Mouse (Mus musculus) hindbrain, embryonic 11.5 days (tissue): Measurements from ENCODE around the gene Adam19. TPM values are rescaled to one million over a fixed set of nuclear protein-coding genes. Genes with fewer than 3 reads are reported as not detected.
A peak's percentile ranks its signal among the peaks of the same experiment; 100 is the strongest.

Experiments used
- ATAC-seq: fragments of 200-750 bp; cut with Nextera tagmentation; 2 replicates; pipeline ENCODE4 v1.8.0; 2017; ENCODE audit warnings: mild to moderate bottlenecking, moderate TSS enrichment, moderate library complexity; ENCODE audit not compliant: low FRiP score
- DNase-seq: peaks from one replicate; pipeline ENCODE4 v3.0.0-alpha.2; 2015; ENCODE audit warnings: low spot score
- H3K27ac ChIP-seq: fragments of 300-500 bp; sonication (generic); 2 replicates; pipeline ENCODE4 v1.5.1; 2014; ENCODE audit warnings: mild to moderate bottlenecking, low read depth, low read length
- H3K27me3 ChIP-seq: fragments of 300-500 bp; sonication (generic); 2 replicates; pipeline ENCODE4 v1.6.1; 2014; ENCODE audit warnings: mild to moderate bottlenecking, low read length, moderate library complexity, mixed read lengths; ENCODE audit not compliant: control insufficient read depth, insufficient read depth
- H3K36me3 ChIP-seq: fragments of 300-500 bp; sonication (generic); 2 replicates; pipeline ENCODE4 v1.6.1; 2014; ENCODE audit warnings: mild to moderate bottlenecking, low read length, moderate library complexity, mixed read lengths; ENCODE audit not compliant: control insufficient read depth, insufficient read depth
- H3K4me1 ChIP-seq: fragments of 300-500 bp; sonication (generic); replicated peaks from 2 replicates; pipeline ENCODE4 v1.6.1; 2014; ENCODE audit warnings: low read length, mixed read lengths; ENCODE audit not compliant: control insufficient read depth, insufficient read depth
- H3K4me2 ChIP-seq: fragments of 300-500 bp; sonication (generic); replicated peaks from 2 replicates; pipeline ENCODE4 v1.6.1; 2014; ENCODE audit warnings: mild to moderate bottlenecking, low read depth, low read length
- H3K4me3 ChIP-seq: fragments of 300-500 bp; sonication (generic); 2 replicates; pipeline ENCODE4 v1.5.1; 2014; ENCODE audit warnings: low read depth, low read length
- H3K9ac ChIP-seq: fragments of 300-500 bp; sonication (generic); 2 replicates; pipeline ENCODE4 v1.6.1; 2014; ENCODE audit warnings: low read depth, low read length
- H3K9me3 ChIP-seq: fragments of 300-500 bp; sonication (generic); 2 replicates; pipeline ENCODE4 v1.6.1; 2016; ENCODE audit warnings: low read length; ENCODE audit not compliant: control insufficient read depth
- WGBS: fragments of 180-500 bp; shearing (Covaris S2); extraction: QIAGEN DNeasy Blood & Tissue Kit; methylation state at CpG from one replicate; pipeline ENCODE4 v1.1.7; 2014; 5-methylcytosine and 5-hydroxymethylcytosine counted together
- polyA plus RNA-seq: library from polyadenylated mRNA; unstranded; fragments of >200 nt; fragmentation: Nextera tagmentation; extraction: Ambion mirVana; gene quantifications from 2 replicates; pipeline ENCODE4 v1.2.1, GENCODE M21; 2014

Adam19 gene
- polyA plus RNA-seq, 1 experiment from 2014 or later: 9.4 TPM

DNA sequence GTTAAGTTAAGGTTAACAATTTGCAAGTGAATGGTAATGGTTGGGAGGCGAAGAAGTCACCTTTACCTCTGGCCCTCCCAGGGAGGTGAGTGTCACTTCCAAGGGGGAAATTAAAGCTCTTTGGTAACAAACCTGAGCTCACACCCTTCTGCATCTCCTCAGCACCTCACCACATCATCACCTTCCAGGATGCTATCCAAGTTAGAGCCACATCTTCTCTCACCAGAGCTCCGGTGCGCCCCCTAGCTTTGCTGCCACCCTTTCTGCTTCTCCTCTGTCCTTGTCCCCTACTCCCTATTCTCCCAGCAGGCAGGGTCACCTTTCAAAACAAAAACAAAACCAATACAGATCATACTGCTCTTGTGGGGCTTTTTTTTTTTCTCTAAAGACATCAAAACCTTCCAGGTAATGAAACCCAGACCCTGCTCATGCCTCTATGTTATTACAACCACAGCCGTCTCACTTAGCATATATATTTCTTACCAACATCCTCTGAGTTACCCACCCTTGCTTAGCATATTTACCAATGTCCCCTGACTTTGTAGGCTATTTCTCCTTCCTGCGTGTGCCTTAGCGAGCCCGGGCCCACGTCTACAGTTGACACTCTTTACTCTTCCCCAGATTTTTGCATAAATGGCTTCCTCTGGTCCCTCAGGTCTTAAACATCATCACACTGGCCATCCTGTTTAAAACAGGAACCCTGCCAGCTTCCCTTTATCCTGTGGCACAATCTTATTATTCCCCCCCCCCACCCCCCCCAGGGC lies 4.3 kb downstream of the Adam19 start:
- Histone ChIP-seq H3K4me1 (no peaks in the 10 kb centered on the region), H3K9me3 (no peaks in the 10 kb centered on the region), H3K9ac (no peak overlapping the region), H3K27ac (no peak overlapping the region), H3K4me3 (no peak overlapping the region), H3K36me3 (no peaks in the 10 kb centered on the region), H3K4me2 (no peak overlapping the region), H3K27me3 (no peaks in the 10 kb centered on the region)
- WGBS: 53% methylated on average over 8 of the region's 8 CpGs
- ATAC-seq (no peak), DNase-seq (no peak)

DNA sequence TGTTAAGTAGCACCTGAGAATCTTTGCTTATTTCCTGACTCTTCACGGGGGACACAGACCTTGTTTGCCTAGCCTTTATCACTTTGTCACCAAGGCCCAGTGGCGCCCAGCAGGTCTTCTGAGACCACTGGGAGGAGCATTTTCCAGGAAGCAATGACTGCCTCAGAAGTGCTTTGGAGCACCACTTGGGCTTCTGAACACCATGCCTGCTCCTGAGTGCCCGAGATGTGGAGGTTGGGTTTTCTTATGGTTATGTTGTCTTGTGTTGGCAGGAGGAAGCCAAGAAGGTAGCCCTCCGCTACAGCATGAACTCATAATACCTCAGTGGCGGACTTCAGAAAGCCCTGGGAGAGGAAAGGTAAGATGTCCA lies 4.8 kb downstream of the Adam19 start:
- no peak overlapping the region for H3K4me3 ChIP-seq
- no peak for ATAC-seq
- H3K4me2 ChIP-seq: no peak overlapping the region
- no peak overlapping the region for H3K9ac ChIP-seq
- 79% methylated on average over 5 of the region's 5 CpGs for WGBS
- no peak for DNase-seq
- no peaks in the 10 kb centered on the region for H3K27me3 ChIP-seq
- H3K27ac ChIP-seq: no peak overlapping the region
- no peaks in the 10 kb centered on the region for H3K36me3 ChIP-seq
- no peaks in the 10 kb centered on the region for H3K4me1 ChIP-seq
- H3K9me3 ChIP-seq: no peaks in the 10 kb centered on the region

DNA sequence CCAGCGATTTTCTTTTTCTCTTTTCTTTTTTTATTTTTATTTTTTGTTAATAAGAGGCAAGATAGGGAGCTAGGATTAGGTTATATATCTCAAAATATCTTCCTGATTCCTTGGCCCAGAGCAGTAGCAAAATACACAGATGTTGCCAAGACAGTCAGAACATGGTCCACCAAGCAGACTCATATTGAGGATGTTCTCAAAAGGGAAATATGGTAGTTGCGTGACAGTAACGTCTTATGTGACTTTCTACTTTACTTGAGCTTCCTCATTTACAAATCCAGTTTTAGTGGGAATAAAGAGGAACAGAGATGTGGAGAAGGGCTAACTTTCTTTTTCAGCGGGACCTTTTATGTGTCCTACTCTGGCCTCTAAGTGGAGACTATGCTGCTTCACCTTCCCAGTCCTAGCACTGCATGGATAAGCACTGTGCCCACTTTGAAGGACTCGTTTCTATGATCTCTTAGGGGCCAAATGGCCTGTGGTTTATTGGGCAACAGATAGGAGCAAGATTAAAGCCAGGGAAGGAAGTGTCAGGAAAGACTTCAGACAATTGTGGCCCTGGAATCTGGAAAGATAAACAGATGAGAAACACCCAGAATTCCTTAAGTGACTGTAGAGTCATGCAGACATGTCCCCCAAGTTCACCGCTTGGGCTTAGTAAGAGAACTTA lies 6.1 kb downstream of the Adam19 start:
- DNase-seq (no peak), ATAC-seq (no peak)
- H3K9me3 ChIP-seq: no peaks in the 10 kb centered on the region
- no peak overlapping the region for H3K9ac ChIP-seq
- no peak overlapping the region for H3K4me3 ChIP-seq
- H3K27ac ChIP-seq: no peak overlapping the region
- H3K36me3 ChIP-seq: no peaks in the 10 kb centered on the region
- no peaks in the 10 kb centered on the region for H3K4me1 ChIP-seq
- 84% methylated on average over 6 of the region's 6 CpGs for WGBS
- no peaks in the 10 kb centered on the region for H3K27me3 ChIP-seq
- H3K4me2 ChIP-seq: no peak overlapping the region

DNA sequence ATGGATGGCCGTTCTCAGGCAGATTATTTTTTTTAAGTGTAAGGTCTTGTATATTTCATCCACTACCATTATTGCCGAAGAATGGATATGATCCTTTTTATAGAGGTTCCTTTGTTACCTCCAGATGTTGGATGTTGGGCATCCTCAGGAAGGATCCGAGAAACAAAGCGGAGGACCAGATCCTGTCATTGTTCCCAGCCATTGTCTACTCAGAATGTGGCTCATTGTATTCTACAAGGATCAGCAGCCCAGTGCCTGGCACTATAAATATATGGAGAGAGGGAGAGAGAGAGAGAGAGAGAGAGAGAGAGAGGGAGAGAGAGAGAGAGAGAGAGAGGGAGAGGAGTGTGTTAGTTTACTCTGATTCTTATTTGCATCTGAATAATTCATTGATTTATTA lies 6.8 kb downstream of the Adam19 start:
- Histone ChIP-seq H3K4me3 (no peak overlapping the region), H3K27me3 (no peaks in the 10 kb centered on the region), H3K4me2 (no peak overlapping the region), H3K9ac (no peak overlapping the region), H3K36me3 (no peaks in the 10 kb centered on the region), H3K4me1 (no peaks in the 10 kb centered on the region), H3K27ac (no peak overlapping the region), H3K9me3 (no peaks in the 10 kb centered on the region)
- DNase-seq (no peak), ATAC-seq (no peak)
- WGBS: 70% methylated on average over 4 of the region's 4 CpGs

DNA sequence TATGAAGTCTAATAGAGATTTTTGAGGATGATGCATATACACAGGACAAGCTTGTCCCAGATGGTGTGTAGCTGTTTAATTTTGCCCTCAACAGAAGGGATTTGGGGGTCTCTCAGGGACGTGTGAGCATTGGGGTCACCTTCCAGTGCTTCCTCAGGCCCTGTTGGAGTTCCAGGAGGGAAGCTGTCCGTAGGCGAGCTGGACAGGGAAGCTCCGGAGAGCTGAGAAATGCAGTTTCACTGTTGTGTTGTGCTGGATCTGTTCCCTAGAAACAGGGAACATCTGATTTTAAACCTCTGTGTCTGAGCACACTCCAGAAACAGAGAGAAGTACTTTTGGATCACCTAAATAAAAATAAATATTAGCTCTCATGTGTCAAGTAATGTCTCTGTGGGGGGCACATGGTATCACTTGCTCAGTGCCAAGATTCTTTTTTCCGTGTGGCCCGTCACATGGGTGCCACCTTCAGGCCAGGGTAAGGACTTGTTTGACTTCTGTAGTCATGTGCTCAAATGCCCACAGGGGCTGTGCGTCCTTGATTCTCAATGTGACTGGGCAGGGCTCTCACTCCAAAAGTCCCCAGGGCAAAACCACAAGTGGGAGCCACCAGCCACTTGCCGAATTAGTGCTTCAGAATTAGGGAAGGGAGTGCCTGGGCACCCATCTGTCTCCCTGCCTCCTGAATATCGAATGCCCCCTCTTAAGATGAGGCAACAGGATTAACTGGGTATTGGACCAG lies 7.4 kb downstream of the Adam19 start:
- ATAC-seq (no peak), DNase-seq (no peak)
- no peaks in the 10 kb centered on the region for H3K9me3 ChIP-seq
- no peaks in the 10 kb centered on the region for H3K4me1 ChIP-seq
- no peak overlapping the region for H3K4me2 ChIP-seq
- H3K36me3 ChIP-seq: no peaks in the 10 kb centered on the region
- no peak overlapping the region for H3K4me3 ChIP-seq
- no peak overlapping the region for H3K27ac ChIP-seq
- H3K9ac ChIP-seq: no peak overlapping the region
- no peaks in the 10 kb centered on the region for H3K27me3 ChIP-seq
- WGBS: 67% methylated on average over 9 of the region's 9 CpGs

DNA sequence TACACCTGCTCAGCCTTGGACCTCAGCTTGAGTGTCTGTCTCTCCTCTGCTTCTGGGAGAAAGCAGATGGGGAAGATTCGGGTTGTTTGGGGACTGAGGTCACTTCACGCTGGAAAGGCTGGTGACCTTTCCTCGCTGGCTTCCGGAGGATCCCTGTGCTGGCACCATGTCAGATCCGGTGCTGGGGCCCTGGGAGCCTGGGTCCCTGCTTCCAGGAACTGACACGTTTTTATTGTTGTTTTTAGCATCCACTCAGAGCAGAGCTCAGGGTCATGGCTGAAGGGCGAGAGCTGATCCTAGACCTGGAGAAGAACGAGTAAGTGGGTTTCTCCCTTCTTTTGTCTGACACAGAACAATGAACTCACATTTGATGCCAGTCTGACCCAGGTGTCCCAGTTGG lies 9.0 kb downstream of the Adam19 start:
- no peaks in the 10 kb centered on the region for H3K9me3 ChIP-seq
- no peak overlapping the region for H3K4me3 ChIP-seq
- H3K4me2 ChIP-seq: no peak overlapping the region
- H3K27me3 ChIP-seq: no peaks in the 10 kb centered on the region
- 0 out of 2 replicates have a peak overlapping the region, but pooled peaks have one; percentile 34 for H3K27ac ChIP-seq
- 71% methylated on average over 8 of the region's 8 CpGs for WGBS
- DNase-seq: no peak
- ATAC-seq: no peak
- H3K36me3 ChIP-seq: no peaks in the 10 kb centered on the region
- no peak overlapping the region for H3K9ac ChIP-seq
- H3K4me1 ChIP-seq: no peaks in the 10 kb centered on the region

DNA sequence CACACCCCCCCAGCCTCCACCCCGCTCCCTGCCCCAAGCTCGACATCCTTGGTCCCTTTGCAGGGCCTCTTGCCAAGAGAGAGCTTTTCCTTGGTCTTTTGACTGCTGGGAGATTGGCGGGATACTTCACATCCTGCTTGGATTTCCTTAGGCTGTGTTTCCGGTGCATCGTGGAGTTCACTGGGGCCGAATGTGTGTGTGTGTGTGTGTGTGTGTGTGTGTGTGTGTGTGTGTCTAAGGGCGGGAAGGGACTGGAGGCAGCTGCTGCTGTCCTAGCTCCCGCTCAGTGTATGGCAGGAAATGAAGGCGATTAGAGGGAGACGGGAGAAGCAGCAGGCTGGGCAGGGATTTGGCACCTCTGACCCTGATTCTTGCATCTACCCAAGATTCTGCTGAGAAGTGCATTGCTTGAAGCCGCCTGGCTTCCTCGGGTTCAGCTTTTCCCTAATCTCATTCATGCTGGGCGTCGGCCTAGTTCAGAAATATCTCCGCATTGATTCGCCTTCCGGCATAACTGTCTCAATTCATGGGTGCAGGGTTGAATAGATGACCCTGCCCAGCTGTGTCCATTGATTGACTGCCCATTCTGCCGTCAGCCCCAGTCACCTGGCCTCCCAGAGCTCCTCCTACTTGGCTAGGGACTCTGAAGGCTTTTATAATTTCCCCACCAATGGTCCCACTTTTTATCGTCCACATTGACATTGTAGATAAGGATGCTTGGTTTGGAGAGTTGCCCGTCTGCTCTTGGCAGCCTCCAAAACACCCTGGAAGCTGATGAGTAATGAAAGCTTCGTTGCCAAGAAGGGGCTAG lies 9.6 kb downstream of the Adam19 start:
- 72% methylated on average over 20 of the region's 21 CpGs for WGBS
- Histone ChIP-seq H3K9ac (no peak overlapping the region), H3K9me3 (no peaks in the 10 kb centered on the region), H3K27me3 (no peaks in the 10 kb centered on the region), H3K4me2 (no peak overlapping the region), H3K27ac (peak overlapping the region; percentile 34; the same call in 1 of the 2 replicates), H3K36me3 (no peaks in the 10 kb centered on the region), H3K4me1 (peaks cover 3% of the 10 kb centered on the region; the same call in 1 of the 2 replicates), H3K4me3 (no peak overlapping the region)
- ATAC-seq (peak; percentile 51; the same call in 1 of the 2 replicates), DNase-seq (no peak)

DNA sequence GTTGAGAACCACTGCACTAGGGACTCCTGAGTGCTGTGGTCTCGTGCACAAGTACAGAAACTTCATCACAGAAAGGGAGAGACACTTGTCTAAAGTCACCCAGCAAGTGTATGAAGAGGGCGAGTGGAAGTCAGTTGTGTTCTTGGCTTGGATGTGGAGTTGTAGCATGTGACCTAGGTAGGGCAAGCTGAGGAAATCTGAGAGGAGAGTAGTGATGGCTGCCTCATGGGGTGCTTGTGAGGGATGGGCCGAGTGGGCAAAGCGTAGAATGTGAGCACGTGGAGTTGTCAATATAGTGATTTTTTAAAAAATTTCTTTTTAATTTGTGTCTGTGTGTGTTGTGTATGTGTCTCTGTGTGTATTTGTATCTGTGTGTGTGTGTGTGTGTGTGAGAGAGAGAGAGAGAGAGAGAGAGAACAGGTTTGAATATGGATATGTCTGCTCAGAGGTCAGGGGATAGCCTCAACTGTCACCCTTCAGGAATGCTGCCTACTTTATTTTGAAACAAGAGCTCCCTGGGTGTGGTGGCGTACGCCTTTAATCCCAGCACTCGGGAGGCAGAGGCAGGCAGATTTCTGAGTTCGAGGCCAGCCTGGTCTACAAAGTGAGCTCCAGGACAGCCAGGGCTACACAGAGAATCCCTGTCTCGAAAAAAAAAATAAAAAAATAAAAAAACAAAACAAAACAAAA lies 11.7 kb downstream of the Adam19 start:
- Histone ChIP-seq H3K4me1 (peaks cover 3% of the 10 kb centered on the region; the same call in 1 of the 2 replicates), H3K4me3 (no peak overlapping the region), H3K36me3 (no peaks in the 10 kb centered on the region), H3K9me3 (no peaks in the 10 kb centered on the region), H3K4me2 (no peak overlapping the region), H3K9ac (no peak overlapping the region), H3K27ac (no peak overlapping the region), H3K27me3 (no peaks in the 10 kb centered on the region)
- DNase-seq (no peak), ATAC-seq (no peak)
- WGBS: 91% methylated on average over 10 of the region's 10 CpGs
